Mouse (Mus musculus) Muller cell, postnatal 12 days (primary cell): ENCODE results near the gene Arhgap22.

Experiments used
- DNase-seq: peaks from one replicate; pipeline ENCODE4 v3.0.0-alpha.2; 2015; ENCODE audit errors: inconsistent ontology term

Arhgap22 gene

DNA sequence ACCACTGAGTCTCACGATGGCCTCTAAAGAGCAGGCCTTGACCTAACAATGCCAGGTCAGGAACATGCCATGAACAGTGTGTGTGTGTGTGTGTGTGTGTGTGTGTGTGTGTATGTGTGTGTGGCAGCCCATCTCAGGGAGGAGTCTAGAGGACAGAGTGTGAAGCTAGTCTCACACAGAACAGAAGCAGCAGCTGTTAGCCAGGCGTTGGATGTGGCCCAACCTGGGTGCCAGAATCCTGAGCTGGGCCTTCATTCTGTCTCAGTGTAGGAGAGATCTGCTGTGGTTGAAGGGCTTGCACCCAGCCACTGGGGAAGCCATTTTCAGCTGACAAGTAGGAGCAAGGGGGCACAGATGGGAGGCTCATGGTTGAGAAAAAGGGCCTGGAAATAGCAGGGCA is 64.5 kb downstream of the Arhgap22 start:
- DNase-seq: no peak

DNA sequence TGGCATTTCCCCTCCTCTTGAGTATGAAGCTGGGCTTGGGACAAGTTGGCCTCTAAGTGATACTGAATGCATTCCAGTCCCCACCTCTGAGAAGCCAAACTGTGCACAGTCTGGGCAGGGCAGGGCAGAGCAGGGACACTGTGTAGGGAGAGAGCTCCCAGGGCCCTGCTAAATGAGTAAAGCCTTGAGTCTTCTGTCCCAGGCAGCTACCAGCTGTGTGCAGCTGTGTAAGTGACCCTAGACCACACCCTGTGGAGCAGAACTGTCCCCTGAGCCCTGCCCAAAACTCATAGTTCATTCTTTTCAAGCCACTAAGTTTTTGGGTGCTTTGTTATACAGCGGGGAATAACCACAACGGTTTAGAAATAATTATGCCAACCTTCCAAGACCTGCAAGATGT is 67.1 kb downstream of the Arhgap22 start:
- no peak for DNase-seq

DNA sequence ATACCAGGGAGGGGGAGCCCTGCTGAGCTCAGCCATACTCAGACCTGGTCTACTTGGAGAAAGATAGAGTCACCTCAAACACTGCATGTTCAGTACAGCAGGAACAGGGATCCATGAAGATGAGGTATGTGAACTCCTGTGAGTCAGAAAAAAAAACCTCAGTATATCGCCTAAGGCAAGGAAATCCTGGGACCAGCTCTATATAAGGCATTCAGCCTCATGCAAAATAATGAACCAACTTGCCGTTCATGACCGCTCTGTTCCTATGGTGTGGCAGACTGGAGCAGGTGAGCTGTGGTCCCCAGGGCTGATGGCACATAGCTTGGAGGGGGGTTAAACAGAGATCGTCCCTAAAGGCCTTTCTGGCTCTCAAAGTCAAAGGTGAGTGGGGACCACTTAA is 68.6 kb downstream of the Arhgap22 start:
- peak; percentile 14 for DNase-seq

DNA sequence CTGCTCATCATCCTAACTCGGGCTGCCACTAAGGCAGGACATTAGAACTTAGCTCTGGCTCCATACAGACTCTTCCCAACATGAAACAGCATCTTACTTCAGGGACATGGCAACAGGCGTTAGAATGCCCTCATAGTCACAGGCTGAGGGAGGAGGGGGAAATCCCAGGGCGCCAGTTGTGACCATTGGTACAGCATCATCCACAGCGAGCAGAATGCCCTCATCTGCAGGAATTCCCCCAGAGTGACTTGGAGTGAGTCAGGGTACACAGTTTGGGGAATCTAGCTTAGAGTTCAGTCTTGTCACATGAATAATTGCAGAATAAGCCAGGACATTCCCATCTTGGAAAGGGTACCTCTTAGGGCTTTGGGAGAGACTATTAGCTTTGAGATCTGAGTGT is 74.1 kb downstream of the Arhgap22 start:
- peak; percentile 53 for DNase-seq

DNA sequence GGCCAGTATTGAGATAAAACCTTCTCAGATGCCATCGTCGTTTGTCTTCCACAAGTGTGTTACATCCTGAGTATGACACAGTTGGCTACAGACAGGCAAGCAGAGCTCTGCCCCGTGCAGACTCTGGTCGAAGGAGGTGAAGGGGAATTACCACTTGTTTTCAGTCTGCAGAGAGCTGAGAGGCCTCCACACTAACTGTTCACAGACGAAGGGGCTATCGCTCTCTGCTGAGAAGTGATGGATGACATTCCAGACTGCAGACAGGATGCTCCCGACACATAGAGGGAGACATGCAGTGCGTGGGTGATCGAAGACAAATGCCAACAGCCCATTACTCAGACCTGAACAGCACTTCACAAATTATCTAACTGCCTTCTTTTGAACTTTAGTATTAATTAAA is 76.2 kb downstream of the Arhgap22 start:
- DNase-seq: no peak

DNA sequence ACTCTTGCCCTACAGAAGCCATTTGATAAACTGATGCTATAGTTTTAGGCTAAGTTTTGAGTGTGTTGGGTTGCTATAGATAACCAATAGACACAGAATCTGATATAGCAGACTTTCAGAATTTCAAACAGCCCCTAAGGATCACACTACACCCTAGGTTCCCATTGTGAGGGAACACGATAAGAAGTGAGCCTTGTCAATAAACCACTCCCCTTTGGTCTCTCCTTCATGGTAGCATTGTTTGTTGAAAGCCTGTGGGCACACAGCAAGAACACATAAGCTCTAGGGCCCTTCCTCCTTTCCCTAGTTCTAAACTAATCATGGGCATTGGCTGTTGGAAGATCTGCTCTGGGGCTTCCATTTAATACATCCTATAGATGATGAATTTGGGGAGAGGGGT is 80.7 kb downstream of the Arhgap22 start:
- no peak for DNase-seq

DNA sequence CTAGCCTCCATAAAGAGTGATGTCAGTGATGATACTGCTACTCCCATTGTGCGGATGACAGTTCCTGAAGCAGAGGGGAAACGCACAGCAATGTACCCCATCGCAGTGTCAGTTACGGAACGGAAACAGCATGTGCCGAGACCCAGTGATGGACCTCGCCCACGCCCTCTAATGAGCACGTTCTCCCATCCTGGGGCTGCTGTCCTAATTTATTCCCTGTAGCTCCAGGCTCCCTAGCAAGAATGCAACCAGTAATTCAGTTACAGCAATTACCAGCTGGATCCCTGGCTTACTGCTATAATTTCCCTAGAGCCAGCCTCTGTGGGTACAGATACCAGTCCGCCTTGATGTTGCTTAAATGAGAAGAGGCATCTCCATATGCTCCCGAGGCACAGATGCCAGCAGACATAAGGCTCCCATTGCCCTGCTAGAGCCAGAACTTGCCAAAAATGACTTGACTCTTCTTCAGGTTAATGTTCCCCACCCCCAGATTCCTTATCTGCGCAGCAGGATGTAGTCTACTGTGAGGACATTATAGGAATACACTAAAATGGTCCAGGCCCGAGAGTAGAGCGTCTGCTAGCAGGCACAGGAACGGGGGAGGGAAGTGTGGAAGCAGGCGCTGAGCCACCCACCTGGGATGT is 83.0 kb downstream of the Arhgap22 start:
- peak; percentile 62 for DNase-seq

DNA sequence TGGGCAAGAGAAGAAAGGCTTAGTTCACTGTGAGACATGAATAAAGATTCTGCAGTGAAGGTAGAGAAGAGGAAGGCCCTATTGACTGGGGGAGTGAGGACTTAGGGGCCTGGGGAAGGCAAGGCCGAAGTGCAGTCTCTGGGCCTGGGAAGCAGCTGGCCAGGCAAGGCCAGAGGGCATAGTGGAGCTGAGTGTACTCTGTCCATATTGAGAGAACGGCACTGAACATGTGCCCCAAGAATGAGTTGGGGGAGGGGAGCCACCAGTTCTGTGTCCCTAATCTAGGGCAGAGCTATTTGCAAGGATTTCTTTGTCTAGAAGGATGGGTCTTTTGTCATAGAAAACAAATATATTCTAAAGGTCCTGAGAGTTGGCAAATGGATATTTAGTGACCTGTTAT is 86.8 kb downstream of the Arhgap22 start:
- no peak for DNase-seq

DNA sequence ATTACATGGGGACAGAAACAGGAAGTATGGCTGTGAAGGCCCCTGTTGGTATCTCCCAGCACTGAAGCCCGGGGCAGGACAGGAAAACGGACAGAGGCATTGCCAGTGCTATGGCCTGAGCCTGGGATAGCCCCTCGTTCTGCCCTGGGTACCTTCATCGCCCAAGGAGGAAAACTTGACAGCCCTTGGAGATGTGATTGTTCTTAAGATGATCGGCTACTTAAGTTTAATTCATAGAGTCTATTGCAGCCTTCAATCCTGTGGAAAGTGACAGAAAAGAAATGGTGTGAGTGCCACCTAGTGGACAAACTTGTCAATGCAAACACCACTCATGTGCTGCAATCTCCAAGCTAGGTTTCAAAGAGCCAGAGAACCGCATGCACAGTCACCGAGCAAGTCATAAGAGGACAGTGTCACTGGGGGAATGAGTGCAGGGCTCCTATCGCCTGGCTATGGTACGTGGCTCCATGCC is 89.6 kb downstream of the Arhgap22 start:
- peak; percentile 79 for DNase-seq

DNA sequence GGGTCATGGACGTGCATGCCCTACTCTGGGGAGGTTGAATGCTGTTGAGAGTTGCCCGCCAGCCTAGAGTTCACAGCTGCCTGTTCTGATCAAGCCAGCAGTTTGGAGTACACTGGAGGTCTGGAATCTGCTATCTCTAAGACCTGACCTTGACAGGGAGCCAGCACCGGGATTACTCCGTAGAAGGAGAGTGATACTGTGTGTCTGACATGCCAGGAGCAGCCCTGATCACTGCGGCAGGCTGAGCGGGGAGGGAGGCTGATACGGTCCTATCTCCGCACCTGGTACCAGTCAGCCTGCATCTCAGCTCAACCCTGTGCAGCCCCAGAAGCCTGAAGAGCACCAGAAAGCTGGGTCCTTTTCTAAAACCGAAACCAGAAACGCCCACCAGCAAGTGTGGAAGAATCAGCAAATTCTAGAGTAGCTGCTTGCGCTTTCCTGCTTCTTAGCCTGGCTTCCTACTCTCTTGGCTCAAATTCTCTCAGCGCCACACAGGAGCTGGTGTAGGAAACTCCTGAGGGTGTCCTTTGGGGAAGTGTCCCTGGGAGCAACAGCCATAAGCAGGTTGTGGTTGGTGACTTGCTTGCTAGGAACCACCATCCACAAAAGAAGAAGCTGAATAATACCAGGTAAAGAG is 91.9 kb downstream of the Arhgap22 start:
- no peak for DNase-seq

DNA sequence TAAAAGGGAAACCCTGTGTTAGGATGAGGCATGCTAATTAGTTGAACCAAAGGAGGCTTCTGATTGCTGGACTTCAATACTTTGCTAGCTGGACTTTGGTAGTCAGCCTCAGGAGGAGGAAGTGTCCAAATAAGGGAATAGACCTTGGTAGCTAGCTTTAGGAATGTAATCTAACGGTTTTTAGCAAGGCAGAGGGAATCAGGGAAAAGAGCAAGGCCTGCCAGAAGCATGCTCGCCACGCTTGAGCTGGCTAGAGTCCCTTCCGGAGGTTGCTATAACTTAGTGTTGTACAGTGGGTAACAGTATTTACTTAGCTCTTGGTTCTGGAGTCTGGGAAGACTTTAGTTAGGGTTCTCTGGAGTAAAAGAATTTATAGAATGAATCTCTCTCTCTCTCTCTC is 96.9 kb downstream of the Arhgap22 start:
- peak; percentile 86 for DNase-seq

DNA sequence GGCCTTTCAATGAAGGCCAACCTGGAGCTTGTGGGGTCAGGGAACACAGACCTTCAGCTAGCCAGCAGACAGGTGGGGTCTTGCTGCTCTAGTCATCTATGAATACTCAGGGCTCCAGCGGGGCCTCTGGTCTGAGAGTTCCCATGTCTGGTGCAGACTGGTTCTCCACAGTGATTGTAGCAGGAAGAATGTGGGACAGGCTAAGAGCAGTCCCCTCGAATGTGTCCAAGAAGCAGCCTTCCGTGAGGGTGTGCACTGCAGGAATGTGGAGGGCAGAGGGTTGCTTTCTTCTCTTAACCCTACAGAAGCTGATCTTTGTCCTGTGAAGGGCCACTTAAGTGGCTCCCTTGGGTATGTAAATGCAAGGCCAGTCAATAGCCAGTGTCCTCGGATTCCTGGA is 98.5 kb downstream of the Arhgap22 start:
- peak; percentile 65 for DNase-seq

DNA sequence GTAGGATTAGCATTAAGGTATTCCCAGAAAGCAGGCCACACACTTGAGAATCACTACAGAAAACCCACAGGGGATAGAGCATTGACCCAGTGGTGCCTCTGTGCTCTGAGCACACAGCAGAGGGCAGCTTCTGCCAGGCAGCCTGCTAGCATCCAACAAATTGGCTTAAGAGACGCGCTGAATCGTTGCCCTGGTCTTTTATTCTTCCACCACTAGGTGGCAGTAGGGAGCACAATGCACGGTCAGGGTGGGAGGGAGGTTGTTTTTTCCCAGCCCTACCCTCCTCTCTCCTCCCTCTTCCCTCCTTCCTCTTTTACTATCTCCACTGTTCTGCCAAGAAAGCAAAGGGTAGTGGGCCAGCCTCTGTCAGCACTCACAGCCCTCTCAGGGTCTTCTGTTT is 99.8 kb downstream of the Arhgap22 start:
- DNase-seq: peak; percentile 87

DNA sequence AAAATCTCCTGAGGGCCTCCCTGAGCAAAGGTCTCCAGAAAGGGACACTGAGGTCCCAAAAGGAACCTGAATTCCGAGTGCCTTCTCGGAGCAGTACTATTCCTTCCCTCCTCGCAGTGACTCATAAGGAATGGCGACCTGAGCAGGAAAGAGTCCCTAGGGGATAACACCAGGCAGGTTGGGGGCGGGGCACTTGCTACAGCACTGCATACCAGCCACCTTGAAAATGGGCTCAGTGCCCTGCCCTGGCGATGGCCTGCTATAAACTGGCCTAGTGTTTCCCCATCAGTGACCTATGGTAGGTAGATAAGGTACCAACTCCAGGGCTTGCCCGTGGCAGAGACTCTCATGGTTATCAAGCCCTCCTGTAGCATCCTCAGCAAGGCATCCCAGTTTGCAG is 100.3 kb downstream of the Arhgap22 start:
- DNase-seq: no peak

DNA sequence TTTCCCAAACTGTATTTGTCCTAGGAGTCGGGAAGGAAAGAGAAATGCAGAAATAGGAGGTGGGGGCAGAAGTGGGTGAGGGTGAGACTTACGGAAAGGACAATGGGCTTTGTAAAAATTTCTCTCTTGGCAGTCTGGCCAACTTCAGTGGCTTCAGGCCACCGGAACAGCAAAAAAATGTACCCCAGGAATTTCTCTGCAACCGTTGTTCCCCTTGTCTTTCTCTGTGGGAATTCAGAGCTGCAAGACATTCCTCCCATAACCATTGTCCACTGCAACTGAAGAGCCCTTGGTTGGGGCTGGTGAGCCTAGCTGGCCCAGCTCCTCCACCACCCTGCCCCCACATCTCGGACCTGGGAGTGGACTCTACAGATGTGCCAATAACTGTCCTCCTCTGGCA is 101.3 kb downstream of the Arhgap22 start:
- DNase-seq: peak; percentile 91

DNA sequence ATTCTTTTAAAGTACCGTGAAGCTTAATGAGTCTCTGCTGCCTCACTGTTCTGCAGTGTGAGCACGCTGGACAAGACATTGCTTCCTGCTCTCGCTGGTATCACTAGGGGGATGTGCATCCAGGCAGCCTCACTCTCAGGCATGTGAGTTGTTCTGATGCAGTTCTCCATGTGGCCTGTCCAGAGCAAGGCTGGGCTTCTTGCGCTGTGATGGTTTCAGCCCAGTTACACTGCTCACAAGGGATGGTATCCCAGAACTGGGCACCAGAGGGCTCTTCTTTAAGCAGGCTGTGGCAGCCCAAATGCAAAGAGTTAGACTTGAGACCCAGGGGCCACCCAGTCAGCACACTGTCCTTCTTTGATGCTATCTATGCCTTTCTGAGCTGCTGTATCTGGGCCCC is 101.9 kb downstream of the Arhgap22 start:
- peak; percentile 61 for DNase-seq

DNA sequence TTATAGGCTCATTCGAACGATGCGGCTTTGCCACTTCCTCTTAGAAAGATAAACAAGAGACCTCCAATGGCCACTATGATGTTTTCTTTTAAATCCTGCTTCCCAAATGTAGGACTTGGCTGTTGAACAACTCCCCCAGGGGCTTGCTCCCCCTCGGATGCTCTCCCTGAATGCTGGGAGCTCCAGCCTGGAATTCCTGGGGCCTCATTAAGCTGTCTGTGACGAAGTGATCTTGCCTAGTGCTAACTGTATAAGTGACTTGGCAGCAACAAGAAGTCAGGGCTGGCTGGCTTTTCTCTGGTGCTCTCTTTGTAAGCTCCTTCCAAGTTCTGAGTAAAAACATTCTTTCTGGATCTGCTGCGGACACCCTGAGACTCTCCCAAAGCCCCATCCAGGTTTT is 104.1 kb downstream of the Arhgap22 start:
- DNase-seq: peak; percentile 86

DNA sequence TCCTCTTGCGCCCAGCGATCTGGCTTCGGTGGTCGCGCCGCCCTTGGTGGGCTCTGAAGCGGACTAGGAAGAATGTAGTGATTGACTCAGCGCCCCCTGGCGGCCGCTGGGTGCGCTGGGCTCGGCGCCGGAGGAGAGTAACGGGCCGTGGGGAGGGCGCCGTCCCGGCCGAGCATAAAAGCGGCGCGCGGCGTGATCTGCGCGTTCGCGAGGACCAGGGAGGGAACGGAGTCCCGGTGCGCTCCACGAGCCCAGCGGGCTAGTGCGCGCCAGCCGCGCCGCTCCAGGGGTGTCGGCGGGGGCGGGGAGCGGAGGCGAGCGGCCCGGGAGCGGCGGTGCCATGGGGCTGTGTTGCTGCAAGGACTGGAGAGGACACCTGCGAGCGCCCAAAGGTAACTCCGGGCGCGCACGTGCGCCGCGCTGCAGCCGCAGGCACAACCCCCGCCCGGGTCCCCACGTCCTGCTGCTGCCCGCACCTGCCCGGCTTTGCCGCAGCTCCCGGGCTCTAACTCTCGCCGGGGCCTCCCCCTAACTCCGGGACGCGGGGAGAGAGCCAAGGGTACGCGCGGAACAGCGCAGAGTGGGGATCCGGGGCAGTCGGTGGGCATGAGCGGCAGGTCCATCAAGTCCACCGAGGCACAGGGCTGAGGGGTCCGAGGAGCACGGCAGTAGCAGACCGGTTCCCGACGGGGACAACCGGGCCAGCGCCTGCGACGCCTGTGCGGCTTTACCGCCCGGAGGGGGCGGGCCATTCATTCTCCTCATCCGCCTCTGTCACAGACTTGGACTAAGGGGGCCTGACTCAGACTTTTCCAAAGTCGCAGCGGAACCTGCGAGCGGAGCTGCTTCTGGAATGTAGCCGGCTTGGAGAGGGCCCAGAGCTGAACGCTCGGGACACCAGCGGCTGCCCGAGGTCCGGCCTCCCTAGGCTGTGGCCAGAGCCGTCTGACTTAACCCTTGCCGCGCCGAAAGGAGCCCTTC is 106.0 kb downstream of the Arhgap22 start:
- peak; percentile 93 for DNase-seq

DNA sequence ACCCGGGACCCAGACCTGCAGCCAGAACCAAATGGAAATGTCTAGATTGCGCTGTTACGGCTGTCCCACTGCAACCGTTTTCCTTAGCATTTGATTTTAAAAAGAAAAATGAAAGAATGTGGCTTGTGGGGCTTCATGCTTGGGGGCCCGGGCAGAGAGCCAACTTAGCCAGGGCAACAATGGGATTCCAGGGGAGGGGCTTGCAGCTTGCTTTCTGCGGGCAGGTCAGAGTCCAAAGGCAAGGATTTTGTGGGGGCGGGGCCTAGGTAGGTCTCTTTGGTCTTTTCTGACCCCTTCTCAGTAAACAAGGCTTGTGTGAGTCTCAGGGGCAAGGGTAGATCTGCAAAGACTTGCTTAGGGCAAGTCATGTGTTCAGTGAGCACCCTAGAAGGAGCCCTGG is 107.0 kb downstream of the Arhgap22 start:
- DNase-seq: peak; percentile 68

DNA sequence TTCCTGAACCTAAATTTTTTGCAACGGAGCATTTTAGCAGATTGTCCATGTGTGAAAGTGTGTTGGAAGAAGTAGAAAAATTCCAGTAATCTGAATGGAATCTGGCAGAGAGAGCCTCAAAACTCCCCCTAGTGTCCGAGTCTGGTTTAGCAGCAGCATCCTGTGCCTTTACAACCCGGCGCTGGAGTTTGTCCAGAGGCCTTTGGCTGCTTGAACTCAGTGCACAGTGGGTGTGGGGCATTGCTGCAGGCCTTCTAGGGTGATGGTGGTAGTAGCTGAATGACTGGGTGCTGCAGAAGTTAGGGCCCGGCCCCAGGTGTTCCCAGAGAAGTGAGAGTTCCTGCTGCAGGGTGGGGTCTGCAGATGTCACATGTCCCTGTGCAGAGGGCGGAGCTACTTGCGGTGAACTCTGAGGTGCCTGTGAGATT is 108.8 kb downstream of the Arhgap22 start:
- peak; percentile 86 for DNase-seq

DNA sequence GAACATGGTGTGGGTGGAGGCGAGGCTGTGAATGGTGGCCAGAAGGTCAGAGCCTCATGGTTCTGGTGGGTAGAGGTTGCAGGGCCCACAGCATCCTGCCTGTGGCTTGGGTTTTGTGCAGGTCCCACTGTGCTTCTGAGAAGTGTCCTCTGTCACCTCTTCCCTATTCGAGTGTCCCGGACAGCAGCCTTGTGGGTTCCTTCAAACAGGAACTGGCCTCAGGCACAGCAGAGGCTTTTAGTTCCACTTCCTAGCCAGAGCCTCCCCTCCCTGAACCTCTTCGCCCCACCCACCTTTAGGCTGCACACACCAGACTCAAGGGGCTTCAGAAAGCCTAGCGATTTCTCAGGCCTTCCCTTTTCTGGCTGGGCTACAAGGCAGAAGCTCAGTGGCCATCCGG is 110.7 kb downstream of the Arhgap22 start:
- no peak for DNase-seq

DNA sequence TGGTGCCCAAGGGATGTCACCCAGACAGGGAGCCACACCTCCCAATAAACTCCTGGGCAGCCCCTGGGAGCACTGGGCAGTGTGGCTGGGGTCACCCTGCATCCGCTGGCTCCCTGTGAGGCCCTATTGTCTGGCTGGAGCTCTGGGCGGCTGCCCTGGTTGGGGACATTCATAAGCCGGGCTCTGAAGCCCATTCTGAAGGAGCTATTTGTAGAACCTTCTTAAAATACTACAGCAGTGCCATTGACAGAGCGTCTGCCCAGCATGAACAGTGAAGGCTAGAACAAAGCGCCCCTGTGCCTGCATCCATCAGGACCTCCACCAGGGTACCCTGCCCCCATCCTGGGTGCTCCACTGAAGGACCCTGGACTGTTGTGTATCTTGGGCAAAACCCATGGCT is 114.5 kb downstream of the Arhgap22 start:
- DNase-seq: no peak
